Mouse (Mus musculus): Measurements from ENCODE around the gene Ubac1. TPM values are rescaled to one million over a fixed set of nuclear protein-coding genes. Genes with fewer than 3 reads are reported as not detected.
A peak's percentile ranks its signal among the peaks of the same experiment; 100 is the strongest.

The Ubac1 gene
- polyA plus RNA-seq, 1 experiment = 128 TPM

GRCm38 (mm10) chr2:25992285-25992684 is 29.3 kb downstream of the Ubac1 start:
- Histone ChIP-seq H3K36me3 (ENCODE audit: control insufficient read depth, insufficient read depth) (peaks cover 16% of the 10 kb centered on the region), H3K4me3 (no peak overlapping the region), H3K79me2 (ENCODE audit: control insufficient read depth, insufficient read depth) (no peaks in the 10 kb centered on the region), H3K27me3 (ENCODE audit: control insufficient read depth, insufficient read depth, insufficient read length) (no peaks in the 10 kb centered on the region), H3K4me2 (ENCODE audit: low read depth) (no peak overlapping the region), H3ac (ENCODE audit: control insufficient read depth, insufficient read length) (no peak overlapping the region)
- no peak for TF ChIP-seq TCF3 (IDR thresholded peaks at IDR 0.05; ENCODE audit: insufficient read length, low read depth)
- TF ChIP-seq USF1 (IDR thresholded peaks at IDR 0.05; ENCODE audit: low read depth) = no peak
- no peak for TF ChIP-seq POLR2AphosphoS2 (IDR thresholded peaks at IDR 0.05; ENCODE audit: insufficient read length, low read depth)
- TF ChIP-seq MYOD1 (IDR thresholded peaks at IDR 0.05; ENCODE audit: control insufficient read depth in 1 of 3, insufficient read length in 2 of 3, low read depth in 2 of 3) = no peak
- TF ChIP-seq REST (IDR thresholded peaks at IDR 0.05; ENCODE audit: insufficient read depth, insufficient read length) = no peak
- TF ChIP-seq SRF (IDR thresholded peaks at IDR 0.05; ENCODE audit: control insufficient read depth, insufficient read length, low read depth) = no peak
- TF ChIP-seq TCF12 (IDR thresholded peaks at IDR 0.05; ENCODE audit: insufficient read depth, poor library complexity, severe bottlenecking) = no peak
- no peak for TF ChIP-seq POLR2A (IDR thresholded peaks at IDR 0.05; ENCODE audit: insufficient read length, low read depth)
- TF ChIP-seq CEBPB (IDR thresholded peaks at IDR 0.05; ENCODE audit: insufficient read depth, poor library complexity, severe bottlenecking) = no peak

GRCm38 (mm10) chr2:25989651-25990050 is 31.9 kb downstream of the Ubac1 start:
- no peak overlapping the region for H3K4me2 ChIP-seq (ENCODE audit: low read depth)
- H3ac ChIP-seq (ENCODE audit: control insufficient read depth, insufficient read length) = no peak overlapping the region
- H3K36me3 ChIP-seq (ENCODE audit: control insufficient read depth, insufficient read depth) = no peaks in the 10 kb centered on the region
- TF ChIP-seq POLR2A (IDR thresholded peaks at IDR 0.05; ENCODE audit: insufficient read length, low read depth) (no peak), MYOD1 (IDR thresholded peaks at IDR 0.05; ENCODE audit: control insufficient read depth in 1 of 3, insufficient read length in 2 of 3, low read depth in 2 of 3) (no peak), MAX (IDR thresholded peaks at IDR 0.05; ENCODE audit: low read depth) (no peak), E2F4 (IDR thresholded peaks at IDR 0.05; ENCODE audit: insufficient read depth) (no peak), TCF3 (IDR thresholded peaks at IDR 0.05; ENCODE audit: insufficient read length, low read depth) (no peak), TCF12 (IDR thresholded peaks at IDR 0.05; ENCODE audit: insufficient read depth, poor library complexity, severe bottlenecking) (no peak), MYOG (IDR thresholded peaks at IDR 0.05; ENCODE audit: control insufficient read depth in 1 of 3, insufficient read depth in 1 of 3, insufficient read length in 2 of 3, low read depth in 2 of 3) (no peak), USF1 (IDR thresholded peaks at IDR 0.05; ENCODE audit: low read depth) (no peak), REST (IDR thresholded peaks at IDR 0.05; ENCODE audit: insufficient read depth, insufficient read length) (no peak), CEBPB (IDR thresholded peaks at IDR 0.05; ENCODE audit: insufficient read depth, poor library complexity, severe bottlenecking) (no peak), POLR2AphosphoS2 (IDR thresholded peaks at IDR 0.05; ENCODE audit: insufficient read length, low read depth) (no peak), SRF (IDR thresholded peaks at IDR 0.05; ENCODE audit: control insufficient read depth, insufficient read length, low read depth) (no peak)
- no peaks in the 10 kb centered on the region for H3K27me3 ChIP-seq (ENCODE audit: control insufficient read depth, insufficient read depth, insufficient read length)
- H3K4me3 ChIP-seq = no peak overlapping the region
- no peaks in the 10 kb centered on the region for H3K79me2 ChIP-seq (ENCODE audit: control insufficient read depth, insufficient read depth)

- Histone ChIP-seq H3ac (ENCODE audit: control insufficient read depth, insufficient read length) (no peak overlapping the region), H3K4me2 (ENCODE audit: low read depth) (peak overlapping the region; percentile 10), H3K27me3 (ENCODE audit: control insufficient read depth, insufficient read depth, insufficient read length) (no peaks in the 10 kb centered on the region), H3K79me2 (ENCODE audit: control insufficient read depth, insufficient read depth) (no peaks in the 10 kb centered on the region), H3K4me3 (no peak overlapping the region), H3K36me3 (ENCODE audit: control insufficient read depth, insufficient read depth) (no peaks in the 10 kb centered on the region)
- TF ChIP-seq SRF (IDR thresholded peaks at IDR 0.05; ENCODE audit: control insufficient read depth, insufficient read length, low read depth) = no peak
- TF ChIP-seq TCF3 (IDR thresholded peaks at IDR 0.05; ENCODE audit: insufficient read length, low read depth) = no peak
- TF ChIP-seq TCF12 (IDR thresholded peaks at IDR 0.05; ENCODE audit: insufficient read depth, poor library complexity, severe bottlenecking) = no peak
- TF ChIP-seq MYOD1 (IDR thresholded peaks at IDR 0.05; ENCODE audit: control insufficient read depth in 1 of 3, insufficient read length in 2 of 3, low read depth in 2 of 3) = no peak
- no peak for TF ChIP-seq REST (IDR thresholded peaks at IDR 0.05; ENCODE audit: insufficient read depth, insufficient read length)
- TF ChIP-seq CEBPB (IDR thresholded peaks at IDR 0.05; ENCODE audit: insufficient read depth, poor library complexity, severe bottlenecking) = no peak
- no peak for TF ChIP-seq POLR2A (IDR thresholded peaks at IDR 0.05; ENCODE audit: insufficient read length, low read depth)
- no peak for TF ChIP-seq USF1 (IDR thresholded peaks at IDR 0.05; ENCODE audit: low read depth)
- no peak for TF ChIP-seq POLR2AphosphoS2 (IDR thresholded peaks at IDR 0.05; ENCODE audit: insufficient read length, low read depth)
- no peak for TF ChIP-seq MAX (IDR thresholded peaks at IDR 0.05; ENCODE audit: low read depth)
- TF ChIP-seq MYOG (IDR thresholded peaks at IDR 0.05; ENCODE audit: control insufficient read depth in 1 of 3, insufficient read depth in 1 of 3, insufficient read length in 2 of 3, low read depth in 2 of 3) = no peak
- no peak for TF ChIP-seq E2F4 (IDR thresholded peaks at IDR 0.05; ENCODE audit: insufficient read depth)
These were observed 33.7 kb downstream of the Ubac1 start for GRCm38 (mm10) chr2:25987817-25988216.

GRCm38 (mm10) chr2:25986601-25987000 is 34.9 kb downstream of the Ubac1 start:
- Histone ChIP-seq H3K4me3 (no peak overlapping the region), H3ac (ENCODE audit: control insufficient read depth, insufficient read length) (no peak overlapping the region), H3K79me2 (ENCODE audit: control insufficient read depth, insufficient read depth) (peaks cover 10% of the 10 kb centered on the region), H3K4me2 (ENCODE audit: low read depth) (peak overlapping the region; percentile 39), H3K36me3 (ENCODE audit: control insufficient read depth, insufficient read depth) (no peaks in the 10 kb centered on the region), H3K27me3 (ENCODE audit: control insufficient read depth, insufficient read depth, insufficient read length) (no peaks in the 10 kb centered on the region)
- TF ChIP-seq USF1 (IDR thresholded peaks at IDR 0.05; ENCODE audit: low read depth) (no peak), SRF (IDR thresholded peaks at IDR 0.05; ENCODE audit: control insufficient read depth, insufficient read length, low read depth) (no peak), CEBPB (IDR thresholded peaks at IDR 0.05; ENCODE audit: insufficient read depth, poor library complexity, severe bottlenecking) (no peak), POLR2A (IDR thresholded peaks at IDR 0.05; ENCODE audit: insufficient read length, low read depth) (no peak), TCF12 (IDR thresholded peaks at IDR 0.05; ENCODE audit: insufficient read depth, poor library complexity, severe bottlenecking) (no peak), E2F4 (IDR thresholded peaks at IDR 0.05; ENCODE audit: insufficient read depth) (no peak), MYOG (IDR thresholded peaks at IDR 0.05; ENCODE audit: control insufficient read depth in 1 of 3, insufficient read depth in 1 of 3, insufficient read length in 2 of 3, low read depth in 2 of 3) (no peak), TCF3 (IDR thresholded peaks at IDR 0.05; ENCODE audit: insufficient read length, low read depth) (no peak), MAX (IDR thresholded peaks at IDR 0.05; ENCODE audit: low read depth) (no peak), MYOD1 (IDR thresholded peaks at IDR 0.05; ENCODE audit: control insufficient read depth in 1 of 3, insufficient read length in 2 of 3, low read depth in 2 of 3) (no peak), POLR2AphosphoS2 (IDR thresholded peaks at IDR 0.05; ENCODE audit: insufficient read length, low read depth) (no peak), REST (IDR thresholded peaks at IDR 0.05; ENCODE audit: insufficient read depth, insufficient read length) (no peak)

All from myocyte (in vitro differentiated cells).